Mouse (Mus musculus) MEL (cell line): ENCODE measurements at regions not wholly inside any gene's neighbourhood (a gene's known extent, or its start where the extent isn't known, plus 50 kb on each side); places are given as distances from the start of the nearest gene placed in this dataset.
A peak's percentile ranks its signal among the peaks of the same experiment; 100 is the strongest.

Experiments
- DNase-seq: peaks from one replicate; pipeline ENCODE4 v3.0.0; 2011; ENCODE audit warnings: low read depth, low spot score
- H3K27ac ChIP-seq: 2 replicates; pipeline ENCODE4 v1.5.1; 2012; ENCODE audit warnings: low read depth, mild to moderate bottlenecking, control low read depth, low read length, moderate library complexity; ENCODE audit not compliant: control insufficient read depth
- H3K27me3 ChIP-seq, 2 experiments: fragments of 150-350 bp in 1 of 2; sonication (generic) in 1 of 2; 2 replicates each; pipeline ENCODE4 v1.6.1; 2012; ENCODE audit warnings: low read length in 2 of 2, mild to moderate bottlenecking in 2 of 2, improper control_type of control experiment in 1 of 2, moderate library complexity in 1 of 2; ENCODE audit not compliant: insufficient read depth in 2 of 2, control insufficient read depth in 1 of 2
- H3K36me3 ChIP-seq, 2 experiments: 2 replicates each; pipeline ENCODE4 v1.6.1; 2012 to 2014; ENCODE audit warnings: low read length in 2 of 2, improper control_type of control experiment in 1 of 2, inconsistent platforms in 1 of 2, mild to moderate bottlenecking in 1 of 2; ENCODE audit not compliant: insufficient read depth in 2 of 2, control insufficient read depth in 1 of 2
- H3K4me1 ChIP-seq, 2 experiments: fragments of 150-350 bp in 1 of 2; sonication (generic) in 1 of 2; 2 replicates each; pipeline ENCODE4 v1.6.1; 2012; ENCODE audit warnings: low read length in 2 of 2, improper control_type of control experiment in 1 of 2, mild to moderate bottlenecking in 1 of 2; ENCODE audit not compliant: insufficient read depth in 2 of 2, control insufficient read depth in 1 of 2
- H3K4me3 ChIP-seq, 2 experiments: fragments of 150-350 bp in 1 of 2; sonication (generic) in 1 of 2; 2 replicates each; pipeline ENCODE4 v1.5.1; 2012; ENCODE audit warnings: low read depth in 2 of 2, low read length in 2 of 2, mild to moderate bottlenecking in 2 of 2, moderate library complexity in 2 of 2, control low read depth in 1 of 2, improper control_type of control experiment in 1 of 2; ENCODE audit not compliant: control insufficient read depth in 1 of 2, insufficient read depth in 1 of 2
- H3K79me2 ChIP-seq: 2 replicates; pipeline ENCODE4 v1.6.1; 2012; ENCODE audit warnings: mild to moderate bottlenecking, low read length, moderate library complexity; ENCODE audit not compliant: control insufficient read depth, poor library complexity, insufficient read depth
- H3K9ac ChIP-seq: 2 replicates; pipeline ENCODE4 v1.6.1; 2012; ENCODE audit warnings: low read depth, mild to moderate bottlenecking, control low read depth, low read length, moderate library complexity; ENCODE audit not compliant: control insufficient read depth, poor library complexity, severe bottlenecking
- H3K9me3 ChIP-seq: fragments of 150-350 bp; sonication (generic); replicated peaks from 2 replicates; pipeline ENCODE4 v1.6.1; 2012; ENCODE audit warnings: mild to moderate bottlenecking, low read length, improper control_type of control experiment, moderate library complexity; ENCODE audit not compliant: insufficient read depth
- CTCF ChIP-seq, 3 experiments: IDR thresholded peaks in 2 of 3; conservative IDR thresholded peaks in 1 of 3; 2 replicates each; pipeline ENCODE4 v1.5.1; 2011 to 2012; ENCODE audit warnings: low read length in 3 of 3, low read depth in 2 of 3, mild to moderate bottlenecking in 2 of 3, improper control_type of control experiment in 1 of 3, inconsistent platforms in 1 of 3, mixed read lengths in 1 of 3, moderate library complexity in 1 of 3; ENCODE audit not compliant: control insufficient read depth in 1 of 3, insufficient read depth in 1 of 3, poor library complexity in 1 of 3, severe bottlenecking in 1 of 3
- GABPA ChIP-seq: IDR thresholded peaks from 2 replicates; pipeline ENCODE4 v1.6.1; 2012; ENCODE audit warnings: low read depth, mild to moderate bottlenecking, inconsistent platforms, low read length, improper control_type of control experiment, moderate library complexity
- HCFC1 ChIP-seq: IDR thresholded peaks from 2 replicates; pipeline ENCODE4 v1.6.1; 2012; ENCODE audit warnings: low read depth, mild to moderate bottlenecking, inconsistent platforms, low read length, improper control_type of control experiment, moderate library complexity
- KAT2A ChIP-seq: conservative IDR thresholded peaks from 2 replicates; pipeline ENCODE4 v1.6.1; 2012; ENCODE audit warnings: low read depth, low read length, improper control_type of control experiment, inconsistent platforms
- MAX ChIP-seq: IDR thresholded peaks from 2 replicates; pipeline ENCODE4 v1.6.1; 2011; ENCODE audit warnings: low read length, improper control_type of control experiment
- MEF2A ChIP-seq: IDR thresholded peaks from 2 replicates; pipeline ENCODE4 v1.6.1; 2014; ENCODE audit warnings: low read depth, mild to moderate bottlenecking, inconsistent platforms, low read length, improper control_type of control experiment; ENCODE audit not compliant: poor library complexity, insufficient replicate concordance, severe bottlenecking; ENCODE audit errors: extremely low read depth
- MYB ChIP-seq: IDR thresholded peaks from 2 replicates; pipeline ENCODE4 v1.6.1; 2011; ENCODE audit warnings: mild to moderate bottlenecking, low read depth, low read length, improper control_type of control experiment
- POLR2AphosphoS2 ChIP-seq: IDR thresholded peaks from 2 replicates; pipeline ENCODE4 v1.6.1; 2011; ENCODE audit warnings: low read length, improper control_type of control experiment
- RAD21 ChIP-seq: IDR thresholded peaks from 2 replicates; pipeline ENCODE4 v1.6.1; 2011; ENCODE audit warnings: mild to moderate bottlenecking, low read depth, low read length, improper control_type of control experiment
- RCOR1 ChIP-seq: IDR thresholded peaks from 2 replicates; pipeline ENCODE4 v1.6.1; 2012; ENCODE audit warnings: low read depth, mild to moderate bottlenecking, inconsistent platforms, low read length, improper control_type of control experiment
- SIN3A ChIP-seq: IDR thresholded peaks from 2 replicates; pipeline ENCODE4 v1.6.1; 2012; ENCODE audit warnings: low read length, improper control_type of control experiment, inconsistent platforms
- SMC3 ChIP-seq: IDR thresholded peaks from 2 replicates; pipeline ENCODE4 v1.6.1; 2011; ENCODE audit warnings: low read depth, low read length, improper control_type of control experiment
- TCF12 ChIP-seq: IDR thresholded peaks from 2 replicates; pipeline ENCODE4 v1.6.1; 2014; ENCODE audit warnings: low read depth, mild to moderate bottlenecking, inconsistent platforms, low read length, improper control_type of control experiment, moderate library complexity
- ZC3H11A ChIP-seq: IDR thresholded peaks from 2 replicates; pipeline ENCODE4 v1.6.1; 2012; ENCODE audit warnings: low read depth, mild to moderate bottlenecking, inconsistent platforms, low read length, improper control_type of control experiment
- ZMIZ1 ChIP-seq: IDR thresholded peaks from 2 replicates; pipeline ENCODE4 v1.6.1; 2012; ENCODE audit warnings: low read depth, mild to moderate bottlenecking, inconsistent platforms, low read length, improper control_type of control experiment, moderate library complexity
- ZNF384 ChIP-seq: IDR thresholded peaks from 2 replicates; pipeline ENCODE4 v1.6.1; 2012; ENCODE audit warnings: low read depth, mild to moderate bottlenecking, inconsistent platforms, low read length, improper control_type of control experiment

- TF ChIP-seq TCF12 (no peak), ZMIZ1 (no peak), GABPA (no peak)
- H3K79me2 ChIP-seq, result no peaks in the 10 kb centered on the region
- no peak for DNase-seq
- H3K4me1 ChIP-seq, result no peaks in the 10 kb centered on the region
- no peak overlapping the region for H3K27ac ChIP-seq
- no peaks in the 10 kb centered on the region for H3K27me3 ChIP-seq
- no peaks in the 10 kb centered on the region for H3K9me3 ChIP-seq
- no peaks in the 10 kb centered on the region for H3K36me3 ChIP-seq
- no peak overlapping the region for H3K9ac ChIP-seq
- H3K4me3 ChIP-seq, result no peak overlapping the region
These were observed 354.2 kb downstream of the Cps1 start for GRCm38 (mm10) chr1:67477006-67477405.

GRCm38 (mm10) chr1:67477966-67478365 lies 355.1 kb downstream of the Cps1 start:
- TF ChIP-seq MEF2A (no peak), POLR2AphosphoS2 (no peak), CTCF (IDR thresholded peaks at IDR 0.05 in 2 of 3, conservative IDR thresholded peaks at IDR 0.05 in 1 of 3; ENCODE audit: control insufficient read depth in 1 of 3, insufficient read depth in 1 of 3, low read depth in 2 of 3, low read length in 3 of 3, poor library complexity in 1 of 3, severe bottlenecking in 1 of 3) (peak in 1 of 3 experiments; percentile 19; a peak in 1 of 6 replicates), SMC3 (no peak), HCFC1 (no peak), ZNF384 (peak; percentile 33; the same call in 1 of the 2 replicates), KAT2A (no peak)
- Histone ChIP-seq H3K4me1 (no peaks in the 10 kb centered on the region), H3K36me3 (no peaks in the 10 kb centered on the region), H3K27me3 (no peaks in the 10 kb centered on the region), H3K9me3 (no peaks in the 10 kb centered on the region), H3K79me2 (no peaks in the 10 kb centered on the region), H3K27ac (no peak overlapping the region), H3K4me3 (no peak overlapping the region), H3K9ac (no peak overlapping the region)
- DNase-seq, result peak; percentile 6

DNA sequence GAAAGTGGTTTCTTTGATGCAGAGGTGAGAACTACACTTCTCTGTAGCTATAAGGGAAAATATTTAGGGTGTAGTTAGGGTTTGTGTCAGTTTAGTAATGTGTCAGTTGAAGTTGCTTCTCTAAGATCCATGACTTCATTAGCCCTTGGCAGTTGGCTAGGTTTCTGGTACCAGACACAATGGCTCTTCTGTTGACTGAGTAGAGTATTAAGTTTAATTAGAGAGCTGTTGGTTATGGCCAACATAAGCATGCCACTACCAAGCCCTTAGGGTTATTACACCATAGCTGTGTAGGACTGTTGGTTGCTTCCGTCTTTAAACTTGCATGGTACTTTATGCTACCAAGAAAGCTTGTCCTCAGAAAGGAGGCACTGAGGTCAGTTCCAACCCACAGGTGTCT lies 359.1 kb downstream of the Cps1 start:
- DNase-seq, result no peak
- TF ChIP-seq SIN3A (no peak), MYB (no peak), RCOR1 (no peak), ZC3H11A (no peak), HCFC1 (no peak), RAD21 (no peak), MAX (no peak), ZMIZ1 (no peak)
- H3K9me3 ChIP-seq, result no peaks in the 10 kb centered on the region
- no peak overlapping the region for H3K4me3 ChIP-seq
- no peak overlapping the region for H3K9ac ChIP-seq
- no peaks in the 10 kb centered on the region for H3K79me2 ChIP-seq
- no peaks in the 10 kb centered on the region for H3K4me1 ChIP-seq
- no peak overlapping the region for H3K27ac ChIP-seq
- no peaks in the 10 kb centered on the region for H3K27me3 ChIP-seq
- H3K36me3 ChIP-seq, result no peaks in the 10 kb centered on the region
